Mouse (Mus musculus) heart, embryonic 11.5 days (tissue): ENCODE measurements around the gene Spaca9. TPM values are rescaled to one million over a fixed set of nuclear protein-coding genes. Genes with fewer than 3 reads are reported as not detected.

Experiments
- ATAC-seq: fragments of 200-750 bp; cut with Nextera tagmentation; replicated peaks from 2 replicates; pipeline ENCODE4 v1.8.0; 2017; ENCODE audit warnings: moderate library complexity; ENCODE audit not compliant: insufficient number of reproducible peaks, low FRiP score, low TSS enrichment
- H3K27ac ChIP-seq: fragments of 300-500 bp; sonication (generic); 2 replicates; pipeline ENCODE4 v1.5.1; 2014; ENCODE audit warnings: mild to moderate bottlenecking, low read depth, low read length
- H3K27me3 ChIP-seq: fragments of 300-500 bp; sonication (generic); 2 replicates; pipeline ENCODE4 v1.6.1; 2014; ENCODE audit warnings: mild to moderate bottlenecking, low read length, mixed read lengths; ENCODE audit not compliant: control insufficient read depth, insufficient read depth
- H3K36me3 ChIP-seq: fragments of 300-500 bp; sonication (generic); 2 replicates; pipeline ENCODE4 v1.6.1; 2014; ENCODE audit warnings: mild to moderate bottlenecking, low read length, moderate library complexity, mixed read lengths; ENCODE audit not compliant: control insufficient read depth, insufficient read depth
- H3K4me1 ChIP-seq: fragments of 300-500 bp; sonication (generic); 2 replicates; pipeline ENCODE4 v1.6.1; 2014; ENCODE audit warnings: low read length; ENCODE audit not compliant: control insufficient read depth, insufficient read depth
- H3K4me2 ChIP-seq: fragments of 300-500 bp; sonication (generic); 2 replicates; pipeline ENCODE4 v1.6.1; 2014; ENCODE audit warnings: mild to moderate bottlenecking, moderate library complexity
- H3K4me3 ChIP-seq: fragments of 300-500 bp; sonication (generic); 2 replicates; pipeline ENCODE4 v1.5.1; 2014; ENCODE audit warnings: low read depth, low read length
- H3K9ac ChIP-seq: fragments of 300-500 bp; sonication (generic); 2 replicates; pipeline ENCODE4 v1.6.1; 2014; ENCODE audit warnings: mild to moderate bottlenecking, low read depth, low read length, moderate library complexity
- H3K9me3 ChIP-seq: fragments of 300-500 bp; sonication (generic); replicated peaks from 2 replicates; pipeline ENCODE4 v1.6.1; 2016; ENCODE audit warnings: low read length; ENCODE audit not compliant: control insufficient read depth
- WGBS: fragments of 180-500 bp; shearing (Covaris S2); extraction: QIAGEN DNeasy Blood & Tissue Kit; methylation state at CpG from one replicate; pipeline ENCODE4 v1.1.7; 2014; ENCODE audit not compliant: insufficient replicate concordance; 5-methylcytosine and 5-hydroxymethylcytosine counted together
- microRNA-seq: library from miRNA; unstranded; fragments of <30 nt; microRNA quantifications from one replicate; pipeline ENCODE4, GENCODE M21; 2016; ENCODE audit warnings: borderline number of aligned reads
- polyA plus RNA-seq: library from polyadenylated mRNA; unstranded; fragments of >200 nt; fragmentation: Nextera tagmentation; extraction: Ambion mirVana; gene quantifications from 2 replicates; pipeline ENCODE4 v1.2.1, GENCODE M21; 2014

Spaca9 gene
- polyA plus RNA-seq, 1 experiment from 2014 or later, result 3.0 TPM

DNA sequence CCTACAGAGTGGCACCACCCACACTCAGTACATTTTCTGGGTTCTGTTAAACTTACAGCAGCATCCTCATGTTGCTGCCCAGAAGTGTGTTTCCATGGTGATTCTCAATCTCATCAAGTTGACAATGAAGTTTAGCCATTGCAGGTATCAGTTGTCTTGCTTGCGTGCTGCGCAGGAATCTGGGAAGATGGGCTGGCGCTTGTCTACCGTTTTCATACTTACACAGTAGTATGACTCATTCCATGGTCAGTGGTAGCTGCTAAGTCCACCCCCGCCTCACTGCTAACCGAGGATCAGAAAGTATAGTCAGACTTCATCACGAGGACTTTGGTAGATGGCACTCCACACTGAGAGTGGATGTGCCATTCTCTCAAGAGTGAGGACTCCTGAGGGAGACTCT, 46.2 kb downstream of the Spaca9 start:
- Histone ChIP-seq H3K36me3 (peaks cover 3% of the 10 kb centered on the region; the same call in 1 of the 2 replicates), H3K9ac (no peak overlapping the region)

DNA sequence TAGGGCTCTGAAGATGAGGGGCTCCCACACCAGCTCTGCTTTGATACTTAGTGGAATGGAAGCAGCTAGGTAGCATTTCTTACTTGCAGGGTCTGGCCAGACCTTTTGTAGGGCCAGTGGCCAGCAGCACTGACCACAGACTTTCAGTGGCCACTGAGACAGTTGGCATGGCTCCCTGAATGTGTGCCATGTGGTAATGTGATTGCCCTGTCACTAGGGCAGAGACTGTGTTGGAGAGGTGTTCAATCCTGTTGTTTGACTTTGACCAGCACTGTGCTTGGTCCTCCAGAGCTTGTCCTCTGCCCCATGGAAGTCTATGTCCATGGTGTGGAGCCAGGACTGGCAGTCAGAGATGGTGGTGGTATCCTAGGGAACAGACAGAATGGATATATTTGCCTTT, 49.0 kb downstream of the Spaca9 start:
- Histone ChIP-seq H3K27me3 (no peaks in the 10 kb centered on the region), H3K36me3 (peaks cover 3% of the 10 kb centered on the region; the same call in 1 of the 2 replicates), H3K9me3 (no peaks in the 10 kb centered on the region), H3K9ac (no peak overlapping the region), H3K4me2 (no peak overlapping the region), H3K27ac (no peak overlapping the region), H3K4me3 (no peak overlapping the region), H3K4me1 (no peaks in the 10 kb centered on the region)
- ATAC-seq, result no peak

More for the DNA sequence above, 46.2 kb downstream of the Spaca9 start:
- WGBS, result 92% methylated on average over 7 of the region's 7 CpGs
- Histone ChIP-seq H3K4me1 (no peaks in the 10 kb centered on the region), H3K9me3 (no peaks in the 10 kb centered on the region), H3K27ac (no peak overlapping the region), H3K4me3 (no peak overlapping the region), H3K4me2 (no peak overlapping the region), H3K27me3 (no peaks in the 10 kb centered on the region)
- ATAC-seq, result no peak

DNA sequence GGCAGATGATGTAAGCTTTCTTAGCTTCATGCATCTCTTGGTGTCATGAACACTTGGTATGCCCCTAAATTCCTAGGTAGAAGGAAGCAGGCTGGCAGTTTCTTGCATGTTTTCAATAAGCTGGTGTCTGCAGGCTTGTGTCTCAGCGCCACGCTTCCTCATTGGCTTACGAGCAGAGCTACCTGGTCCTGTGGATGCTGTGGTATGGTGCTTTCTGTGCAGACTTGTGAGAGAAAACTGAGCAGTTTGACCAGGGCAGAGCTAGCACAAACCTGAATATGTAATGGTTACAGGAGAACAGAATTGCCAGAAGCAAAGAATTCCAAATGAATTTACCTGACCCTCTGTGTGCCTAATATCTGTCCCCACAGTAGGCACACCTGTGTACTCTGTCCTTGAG, 56.4 kb downstream of the Spaca9 start:
- no peak for ATAC-seq
- H3K9ac ChIP-seq, result no peak overlapping the region

More for the DNA sequence above, 56.4 kb downstream of the Spaca9 start:
- Histone ChIP-seq H3K4me1 (peaks cover 13% of the 10 kb centered on the region), H3K27me3 (no peaks in the 10 kb centered on the region), H3K4me3 (no peak overlapping the region), H3K27ac (no peak overlapping the region), H3K4me2 (no peak overlapping the region), H3K9me3 (no peaks in the 10 kb centered on the region), H3K36me3 (no peaks in the 10 kb centered on the region)
- WGBS, result 91% methylated on average over 3 of the region's 3 CpGs

Small RNA genes lying within 50 kb of the gene (microRNA-seq; reads per million reads assigned to microRNA genes)
- gene Mir3088, result 1.6 reads per million, percentile 20 among the genes with 10 or more reads in this experiment

Other genes starting within 250 kb of the Spaca9 start
- gene 1700007K13Rik, start 233.4 kb downstream of the Spaca9 start, polyA plus RNA-seq, result 0.40 TPM in 1 of 2 replicates, not detected in the other
- 60.6 and 63.9 TPM in 2 replicates for gene Mrps2, start 231.7 kb downstream of the Spaca9 start, polyA plus RNA-seq
- 0.17 and 0.27 TPM in 2 replicates for gene Gbgt1, start 202.8 kb downstream of the Spaca9 start, polyA plus RNA-seq
- gene Gm10134, start 193.6 kb downstream of the Spaca9 start, polyA plus RNA-seq, result not detected in 2 replicates
- 12.2 and 12.5 TPM in 2 replicates for gene Ralgds, start 186.6 kb downstream of the Spaca9 start, polyA plus RNA-seq
- gene Cel, start 136.3 kb downstream of the Spaca9 start, polyA plus RNA-seq, result not detected in 2 replicates
- 22.5 and 23.3 TPM in 2 replicates for gene Gtf3c5, start 116.0 kb downstream of the Spaca9 start, polyA plus RNA-seq
- gene Gfi1b, start 77.7 kb downstream of the Spaca9 start, polyA plus RNA-seq, result 7.6 and 10.9 TPM in 2 replicates
- 14.2 and 16.2 TPM in 2 replicates for gene Tsc1, start 58.5 kb downstream of the Spaca9 start, polyA plus RNA-seq
- 0.45 and 1.2 TPM in 2 replicates for gene Ak8, start 437 bp upstream of the Spaca9 start, polyA plus RNA-seq
- gene Gtf3c4, start 140.6 kb upstream of the Spaca9 start, polyA plus RNA-seq, result 13.7 and 13.9 TPM in 2 replicates
- 9.1 and 9.4 TPM in 2 replicates for gene Ddx31, start 140.7 kb upstream of the Spaca9 start, polyA plus RNA-seq
- gene Barhl1, start 216.9 kb upstream of the Spaca9 start, polyA plus RNA-seq, result not detected in 2 replicates